Mouse (Mus musculus) olfactory bulb, adult 2 months (tissue): ENCODE data around the gene Copb1. TPM values are rescaled to one million over a fixed set of nuclear protein-coding genes. Genes with fewer than 3 reads are reported as not detected.

Experiments
- H3K27ac ChIP-seq: fragments of 200-500 bp; 2 replicates; pipeline ENCODE4 v1.5.1; 2012; ENCODE audit warnings: low read depth, low read length; ENCODE audit not compliant: insufficient read depth
- H3K4me1 ChIP-seq: fragments of 200-500 bp; 2 replicates; pipeline ENCODE4 v1.6.1; 2012; ENCODE audit warnings: low read length; ENCODE audit not compliant: control insufficient read depth, insufficient read depth
- H3K4me3 ChIP-seq: fragments of 200-500 bp; 2 replicates; pipeline ENCODE4 v1.5.1; 2012; ENCODE audit warnings: mild to moderate bottlenecking, low read depth, low read length, moderate library complexity; ENCODE audit not compliant: insufficient read depth
- CTCF ChIP-seq: fragments of 200-500 bp; IDR thresholded peaks from 2 replicates; pipeline ENCODE4 v1.5.1; 2012; ENCODE audit warnings: low read depth, mild to moderate bottlenecking, low read length, moderate library complexity; ENCODE audit not compliant: insufficient read depth
- POLR2A ChIP-seq: fragments of 200-500 bp; IDR thresholded peaks from 2 replicates; pipeline ENCODE4 v1.6.1; 2012; ENCODE audit warnings: mild to moderate bottlenecking, low read depth, low read length, moderate library complexity; ENCODE audit not compliant: insufficient read depth
- WGBS: fragments of 180-500 bp; shearing (Covaris S2); methylation state at CpG from one replicate; pipeline ENCODE4 v1.1.7; 2018; 5-methylcytosine and 5-hydroxymethylcytosine counted together
- polyA plus RNA-seq: library from polyadenylated mRNA; stranded (reverse); fragments of >200 nt; gene quantifications from 2 replicates; pipeline ENCODE4 v1.2.4, GENCODE M21; 2012; ENCODE audit warnings: low replicate concordance; ENCODE audit not compliant: missing spikeins, insufficient read depth, insufficient read length

The Copb1 gene
- polyA plus RNA-seq, 1 experiment, result not detected

- H3K27ac ChIP-seq, result no peak overlapping the region
- H3K4me1 ChIP-seq, result no peaks in the 10 kb centered on the region
- no peak for TF ChIP-seq POLR2A
- TF ChIP-seq CTCF, result no peak
- 91% methylated on average over 3 of the region's 3 CpGs for WGBS
- no peak overlapping the region for H3K4me3 ChIP-seq
Measured at GRCm38 (mm10) chr7:114231857-114232256, 22.7 kb downstream of the Copb1 start.

GRCm38 (mm10) chr7:114226521-114226920 lies 28.0 kb downstream of the Copb1 start:
- Histone ChIP-seq H3K4me3 (no peak overlapping the region), H3K4me1 (no peaks in the 10 kb centered on the region), H3K27ac (no peak overlapping the region)
- TF ChIP-seq POLR2A (no peak), CTCF (no peak)
- WGBS, result 86% methylated on average over 1 of the region's 1 CpGs

- WGBS, result 90% methylated on average over 4 of the region's 4 CpGs
- TF ChIP-seq CTCF (no peak), POLR2A (no peak)
- H3K27ac ChIP-seq, result no peak overlapping the region
- no peaks in the 10 kb centered on the region for H3K4me1 ChIP-seq
- H3K4me3 ChIP-seq, result no peak overlapping the region
Measured at GRCm38 (mm10) chr7:114220433-114220832, 34.1 kb downstream of the Copb1 start.

- TF ChIP-seq POLR2A (no peak), CTCF (no peak)
- Histone ChIP-seq H3K4me1 (no peaks in the 10 kb centered on the region), H3K27ac (no peak overlapping the region), H3K4me3 (no peak overlapping the region)
- 69% methylated on average over 2 of the region's 2 CpGs for WGBS
Measured at GRCm38 (mm10) chr7:114216908-114217307, 37.6 kb downstream of the Copb1 start.

GRCm38 (mm10) chr7:114214385-114214784 lies 40.1 kb downstream of the Copb1 start:
- H3K4me3 ChIP-seq, result no peak overlapping the region
- WGBS, result 95% methylated on average over 1 of the region's 1 CpGs
- no peaks in the 10 kb centered on the region for H3K4me1 ChIP-seq
- no peak overlapping the region for H3K27ac ChIP-seq
- TF ChIP-seq CTCF (no peak), POLR2A (no peak)

GRCm38 (mm10) chr7:114213537-114213936 lies 41.0 kb downstream of the Copb1 start:
- 41% methylated on average over 2 of the region's 2 CpGs for WGBS
- Histone ChIP-seq H3K4me1 (no peaks in the 10 kb centered on the region), H3K4me3 (no peak overlapping the region), H3K27ac (no peak overlapping the region)
- no peak for TF ChIP-seq CTCF
- TF ChIP-seq POLR2A, result no peak

GRCm38 (mm10) chr7:114210618-114211017 lies 43.9 kb downstream of the Copb1 start:
- no peaks in the 10 kb centered on the region for H3K4me1 ChIP-seq
- WGBS, result 89% methylated on average over 3 of the region's 3 CpGs

GRCm38 (mm10) chr7:114209841-114210240 lies 44.7 kb downstream of the Copb1 start:
- no peak overlapping the region for H3K4me3 ChIP-seq
- TF ChIP-seq CTCF (no peak), POLR2A (no peak)
- H3K27ac ChIP-seq, result no peak overlapping the region
- 100% methylated on average over 1 of the region's 1 CpGs for WGBS
- H3K4me1 ChIP-seq, result no peaks in the 10 kb centered on the region

More at GRCm38 (mm10) chr7:114210618-114211017, 43.9 kb downstream of the Copb1 start:
- H3K4me3 ChIP-seq, result no peak overlapping the region
- no peak overlapping the region for H3K27ac ChIP-seq
- TF ChIP-seq POLR2A, result no peak
- TF ChIP-seq CTCF, result no peak

- Histone ChIP-seq H3K4me3 (no peak overlapping the region), H3K4me1 (no peaks in the 10 kb centered on the region), H3K27ac (no peak overlapping the region)
- TF ChIP-seq POLR2A (no peak), CTCF (no peak)
- WGBS, result 83% methylated on average over 9 of the region's 9 CpGs
Measured at GRCm38 (mm10) chr7:114203491-114204359, 50.8 kb downstream of the Copb1 start.
